Mouse (Mus musculus): ENCODE data around the gene Gm13023.
"Not testable (repeated sequence)": the region's sequence is repeated elsewhere in the genome, so short reads cannot be mapped to it uniquely, and the experiment has no call there.

The Gm13023 gene

DNA sequence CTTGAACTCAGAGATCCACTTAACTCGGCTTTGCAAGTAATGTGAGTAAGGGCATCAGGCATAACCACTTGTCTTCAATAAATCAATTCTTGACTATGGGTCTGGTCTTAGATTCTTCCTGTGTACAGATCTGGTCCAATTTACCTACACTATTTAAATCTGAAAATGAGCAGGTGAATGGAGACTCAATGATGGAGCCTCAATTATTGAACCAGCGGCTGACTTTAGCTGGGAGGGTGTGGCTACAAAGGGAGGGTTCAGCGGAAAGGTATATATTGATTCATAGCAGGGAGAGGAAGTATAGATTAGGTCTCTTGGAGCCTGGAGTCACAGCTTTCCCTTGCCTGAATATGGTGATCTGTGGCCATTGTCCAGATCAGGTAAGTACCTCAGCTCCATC is at the start of gene Gm13023:
Gm13023 (plus strand) TSS at position 301 of the 400 bp plus-strand sequence.
- DNase-seq (ENCODE audit: low read depth, low spot score), result not testable (repeated sequence)

DNA sequence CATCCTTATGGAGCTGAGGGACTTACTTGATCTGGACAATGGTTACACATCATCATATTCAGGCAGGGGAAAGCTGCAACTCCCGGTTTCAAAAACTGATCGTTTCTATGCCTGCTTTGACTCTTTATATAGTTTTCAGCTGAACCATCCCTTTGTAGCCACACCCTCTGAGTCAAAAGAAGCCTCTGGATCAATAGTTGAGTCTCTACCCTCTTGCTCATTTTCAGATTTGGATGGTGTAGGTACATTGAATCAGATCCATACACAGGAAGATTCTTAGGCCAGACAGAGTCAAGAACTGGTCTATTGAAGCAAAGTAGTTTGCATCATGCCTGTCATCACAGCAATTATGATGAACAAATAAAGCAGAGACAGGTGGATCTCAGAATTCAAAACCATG is 26.8 kb downstream of the Gm13023 start, which contains the start of gene Gm13084:
Gm13084 (minus strand) TSS at position 101 of the 400 bp plus-strand sequence.
- no peak for DNase-seq (ENCODE audit: low read depth, low spot score)

All from ZHBTc4 (cell line).